Mouse (Mus musculus) left cerebral cortex, adult 6 months (tissue): Measurements from ENCODE around the gene Vmn1r60. TPM values are rescaled to one million over a fixed set of nuclear protein-coding genes. Genes with fewer than 3 reads are reported as not detected.

Experiments used
- long read RNA-seq, 2 experiments: library from polyadenylated mRNA; unstranded; transcript quantifications; one replicate each; pipeline ENCODE4 v2.0.0; 2019 to 2020
- polyA plus RNA-seq: library from polyadenylated mRNA; unstranded; fragments of <200 nt; fragmentation: Nextera tagmentation; gene quantifications from 2 replicates; pipeline ENCODE4 v1.2.3, GENCODE M21; 2021

Gene Vmn1r60
- polyA plus RNA-seq = not detected in 2 replicates
- long read RNA-seq, experiment 1 = 0 reads
- long read RNA-seq, experiment 2 = 0 reads

DNA sequence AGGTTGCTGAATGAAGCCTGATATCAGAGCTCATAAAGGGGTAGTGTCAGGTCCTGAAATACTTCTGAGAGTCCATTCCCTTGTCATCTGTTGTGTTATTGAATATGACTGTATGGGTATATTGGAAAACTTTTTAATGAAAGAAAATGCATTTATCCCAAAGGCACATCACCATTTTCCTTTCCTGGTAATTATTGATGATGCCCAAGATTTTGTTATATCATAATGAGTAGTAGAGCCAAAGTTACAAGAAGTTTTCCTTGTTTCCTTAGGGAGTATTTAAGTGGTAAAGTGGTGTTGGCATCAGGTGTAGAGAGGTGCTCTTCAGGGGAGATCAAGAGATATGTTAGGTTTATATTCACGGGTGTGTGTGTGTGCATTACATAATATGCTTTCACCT is at the start of gene Vmn1r60:
Vmn1r60 (minus strand) TSS at position 101 of the 400 bp plus-strand sequence.

DNA sequence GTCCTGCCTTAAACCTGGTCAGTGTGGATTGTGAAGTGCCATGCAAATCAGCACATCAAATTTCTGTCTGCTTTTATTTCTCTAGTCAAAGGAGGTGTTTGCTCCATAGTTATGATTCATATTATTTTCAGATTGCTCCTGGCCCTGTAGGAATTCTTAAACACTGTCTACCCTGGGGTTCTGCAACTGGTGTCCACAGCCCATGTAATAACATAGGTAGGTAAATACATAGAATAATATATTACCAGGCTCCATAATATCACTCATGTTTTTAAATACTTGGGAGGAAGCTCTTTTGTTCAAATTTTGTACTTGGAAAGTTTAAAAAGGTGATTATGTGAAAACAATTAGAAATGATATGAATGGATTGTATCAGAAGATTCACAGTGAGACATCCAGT is 53.3 kb downstream of the Vmn1r60 start, which contains the start of gene Vmn2r28:
Vmn2r28 (minus strand) TSS at position 101 of the 400 bp plus-strand sequence.

Other genes starting within 250 kb of the Vmn1r60 start
- gene Gm5065, start 196.8 kb downstream of the Vmn1r60 start, polyA plus RNA-seq = not detected in 2 replicates
- not detected in 2 replicates for gene Nlrp2, start 196.3 kb downstream of the Vmn1r60 start, polyA plus RNA-seq
- gene Vmn1r58, start 133.9 kb downstream of the Vmn1r60 start, polyA plus RNA-seq = 0.01 TPM in 1 of 2 replicates, not detected in the other
- gene Vmn1r59, start 90.5 kb downstream of the Vmn1r60 start, polyA plus RNA-seq = not detected in 2 replicates
- gene Vmn2r28, start 53.4 kb downstream of the Vmn1r60 start, polyA plus RNA-seq = not detected in 2 replicates
- gene Vmn1r61, start 66.0 kb upstream of the Vmn1r60 start, polyA plus RNA-seq = not detected in 2 replicates
- gene Vmn1r62, start 126.3 kb upstream of the Vmn1r60 start, polyA plus RNA-seq = not detected in 2 replicates